Mouse (Mus musculus) kidney, postnatal 4 days (tissue): ENCODE data around the gene AI481877.

Source experiments
- DNase-seq, 2 experiments: peaks; one replicate each; pipeline ENCODE4 v3.0.0; 2021; ENCODE audit warnings: mixed read lengths in 2 of 2

The AI481877 gene

DNA sequence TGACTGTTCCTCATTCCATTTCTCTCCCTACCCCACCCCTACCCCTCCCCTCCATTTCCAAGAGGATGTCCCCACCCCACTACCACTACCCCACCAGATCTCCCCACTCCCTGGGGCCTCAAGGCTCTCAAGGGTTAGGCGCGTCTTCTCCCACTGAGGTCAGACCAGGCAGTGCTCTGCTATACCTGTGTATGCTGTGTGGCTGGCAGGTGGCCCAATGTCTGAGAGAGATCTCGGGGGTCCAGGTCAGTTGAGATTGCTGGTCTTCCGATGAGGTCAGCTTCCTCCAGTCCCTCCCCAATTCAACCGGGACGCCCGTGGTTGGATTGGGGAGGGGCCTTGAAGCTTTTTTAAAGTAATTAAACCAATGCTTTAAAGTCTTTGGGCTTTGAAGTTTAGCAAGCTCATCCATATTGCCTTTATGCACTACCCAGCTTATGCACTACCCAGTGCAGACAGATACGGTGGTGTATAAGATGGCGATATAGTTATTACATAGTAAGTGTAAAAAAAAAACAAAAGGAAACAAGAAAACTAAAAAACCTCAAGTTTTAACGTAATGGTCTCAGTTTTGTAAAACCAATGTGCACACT lies 104.4 kb downstream of the AI481877 start:
- peak; percentile 10 to 18 for DNase-seq

DNA sequence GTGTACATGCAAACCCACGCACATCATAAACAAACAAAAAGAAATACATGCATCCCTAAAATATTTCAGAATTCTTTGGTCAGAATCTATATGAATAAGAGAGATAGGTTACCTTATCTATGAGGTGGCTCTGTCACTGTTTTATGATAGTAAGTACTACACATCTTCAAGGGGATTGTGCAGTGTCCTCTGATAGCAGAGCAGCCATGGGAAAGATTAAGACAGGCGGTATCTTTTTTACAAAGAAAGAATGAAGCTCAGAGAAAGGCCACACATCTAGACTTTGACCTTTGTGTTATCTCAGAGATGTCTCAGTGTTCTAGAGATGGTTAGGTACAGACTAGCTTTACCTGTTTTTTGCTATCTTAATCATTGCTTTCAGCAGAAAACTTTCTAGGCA lies 121.9 kb downstream of the AI481877 start:
- no peak for DNase-seq

GRCm38 (mm10) chr4:59015181-59015580 lies 123.6 kb downstream of the AI481877 start:
- no peak for DNase-seq

DNA sequence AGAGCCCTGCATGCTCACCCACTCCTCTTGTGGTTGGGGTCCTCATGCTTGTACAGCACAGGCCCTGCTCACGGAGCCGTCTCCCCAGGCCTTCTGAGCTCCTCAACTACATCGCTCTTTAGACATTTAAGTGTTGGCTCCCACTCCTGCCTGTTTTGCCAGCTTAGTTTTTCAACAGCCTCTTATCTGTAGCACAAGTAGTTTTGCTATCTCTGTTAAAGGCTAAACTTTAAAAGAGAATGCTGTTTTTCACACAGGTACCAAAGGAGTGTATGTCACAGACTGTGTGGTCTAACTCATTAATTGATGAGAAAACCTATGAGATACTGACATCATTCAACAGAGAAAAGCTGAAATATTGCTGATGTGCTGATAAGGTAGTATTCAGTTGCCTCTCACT lies 127.3 kb downstream of the AI481877 start:
- DNase-seq, result no peak

- no peak for DNase-seq
Observed at GRCm38 (mm10) chr4:59009696-59010095, 129.1 kb downstream of the AI481877 start.

DNA sequence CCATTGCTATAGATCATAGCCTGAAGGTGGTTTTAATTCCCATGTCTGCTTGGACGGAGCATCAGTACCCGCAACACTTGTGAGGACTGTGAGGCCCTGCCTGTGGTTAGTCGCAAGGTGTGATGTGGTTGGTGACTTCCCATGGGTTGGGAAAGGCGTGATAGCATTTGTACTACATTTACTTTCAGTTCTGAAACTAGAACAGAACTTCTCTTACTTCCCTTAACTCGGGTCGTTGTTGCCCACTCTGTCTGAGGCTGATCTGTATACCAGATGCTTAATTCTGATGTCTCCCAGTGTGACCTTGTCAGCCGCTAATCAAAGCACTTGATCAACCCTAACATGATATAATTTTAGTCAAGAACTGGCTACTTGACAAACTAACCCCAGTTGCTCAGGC lies 129.6 kb downstream of the AI481877 start:
- no peak for DNase-seq

GRCm38 (mm10) chr4:59007974-59008373 lies 130.8 kb downstream of the AI481877 start:
- no peak for DNase-seq

DNA sequence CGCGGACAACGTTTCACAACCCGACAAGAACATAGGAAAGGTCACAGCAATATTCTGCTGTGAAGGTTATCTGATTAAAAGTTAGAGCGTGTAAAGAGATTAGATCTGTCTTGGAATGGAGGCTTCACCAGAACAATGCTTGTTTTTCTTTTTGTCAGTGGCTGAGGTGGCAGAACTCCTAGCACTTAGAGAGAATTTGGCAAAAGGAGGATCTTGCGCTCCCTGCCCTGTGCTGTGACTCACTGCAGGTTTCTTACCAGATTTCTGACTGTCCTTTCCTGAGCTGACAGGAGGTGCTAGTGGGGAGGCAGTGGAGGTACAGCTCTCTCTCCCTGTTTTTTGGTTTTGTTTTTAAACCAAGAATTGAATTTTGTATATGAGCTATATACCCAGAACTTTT lies 131.8 kb downstream of the AI481877 start:
- no peak for DNase-seq

DNA sequence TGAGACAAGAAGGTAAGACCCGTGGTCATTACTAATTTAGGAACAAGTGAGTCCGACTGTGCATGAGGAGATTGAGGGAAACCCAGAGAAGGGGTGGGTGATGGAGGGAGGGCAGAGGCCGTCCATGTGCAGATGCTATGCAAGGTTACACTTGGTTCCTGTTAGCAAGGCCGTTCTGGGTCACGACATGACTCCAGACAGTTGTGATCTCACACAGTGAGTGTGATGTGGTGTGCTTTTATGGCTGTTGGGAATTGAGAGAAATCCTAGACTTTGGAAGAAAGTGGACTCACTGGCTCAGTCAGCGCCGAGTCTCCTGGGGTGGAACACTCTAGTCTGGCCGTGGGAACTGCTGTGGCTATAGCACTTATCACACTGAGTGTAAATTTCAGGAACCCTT lies 132.6 kb downstream of the AI481877 start:
- DNase-seq, result no peak

GRCm38 (mm10) chr4:59003806-59004200 lies 135.0 kb downstream of the AI481877 start:
- no peak for DNase-seq

DNA sequence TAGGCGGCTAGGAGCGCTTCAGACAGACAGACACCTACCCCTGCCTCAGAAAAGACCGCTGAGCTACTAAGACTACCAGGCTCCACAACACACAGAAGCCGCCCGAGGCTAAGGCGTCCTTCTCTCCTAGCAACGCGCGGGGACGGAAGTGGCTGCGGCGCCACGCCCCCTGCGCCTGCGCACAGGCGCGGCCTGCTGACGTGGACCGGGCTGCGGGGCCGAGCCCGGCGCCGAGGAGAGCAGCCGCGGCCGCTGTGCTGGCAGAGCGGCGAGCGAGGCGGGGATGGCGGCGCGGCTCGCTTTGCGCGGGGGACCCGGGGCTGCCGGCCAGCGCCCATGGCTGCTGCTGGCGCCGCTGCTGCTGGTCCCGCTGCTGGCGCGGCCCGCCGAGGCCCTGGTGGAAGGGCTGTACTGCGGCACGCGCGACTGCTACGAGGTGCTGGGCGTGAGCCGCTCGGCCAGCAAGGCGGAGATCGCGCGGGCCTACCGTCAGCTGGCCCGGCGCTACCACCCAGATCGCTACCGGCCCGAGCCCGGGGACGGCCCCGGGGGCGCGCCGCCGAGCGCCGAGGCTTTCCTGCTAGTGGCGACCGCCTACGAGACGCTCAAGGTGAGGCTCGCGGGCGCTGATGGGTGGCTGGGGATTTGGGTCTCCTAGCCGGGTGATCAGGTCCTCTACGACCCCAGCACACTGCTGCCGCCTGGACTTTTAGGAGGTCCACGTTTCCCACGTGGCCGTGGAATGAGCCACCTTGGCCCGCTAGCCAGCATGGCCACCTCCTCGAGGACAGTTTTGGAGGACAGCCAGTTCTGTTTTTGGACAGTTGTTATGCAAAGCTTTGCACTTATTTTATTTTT lies 135.6 kb downstream of the AI481877 start, which contains the start of gene Gm20503:
Gene Gm20503 (plus strand): TSS at position 263 of the 858 bp plus-strand sequence.
- DNase-seq, result peak; percentile 92 to 96

GRCm38 (mm10) chr4:59000614-59001013 lies 138.2 kb downstream of the AI481877 start:
- peak; percentile 19 to 48 for DNase-seq

GRCm38 (mm10) chr4:58999686-59000085 lies 139.1 kb downstream of the AI481877 start:
- DNase-seq, result peak; percentile 85 to 87

DNA sequence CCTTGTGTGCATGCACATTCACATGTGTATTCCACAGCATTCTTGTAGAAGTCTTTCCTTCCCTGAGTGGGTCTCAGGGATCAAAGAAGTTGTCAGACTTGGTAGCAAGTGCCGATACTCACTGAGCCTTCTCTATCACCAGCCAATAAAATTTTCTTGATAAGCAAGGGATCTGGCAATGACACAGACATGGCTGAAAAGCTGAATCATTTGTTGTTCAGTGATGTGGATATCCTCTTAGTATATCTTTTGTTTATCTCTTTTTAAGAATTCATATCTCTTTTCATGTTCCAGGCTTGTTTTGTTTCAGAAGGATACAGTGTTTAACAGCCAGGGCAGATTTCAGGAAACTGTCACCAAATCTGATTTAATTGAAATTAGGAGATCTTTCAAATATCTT lies 140.1 kb downstream of the AI481877 start:
- no peak for DNase-seq

GRCm38 (mm10) chr4:58997081-58997480 lies 141.7 kb downstream of the AI481877 start:
- peak; percentile 45 to 69 for DNase-seq

GRCm38 (mm10) chr4:58995251-58995693 lies 143.5 kb downstream of the AI481877 start:
- peak; percentile 42 to 60 for DNase-seq

GRCm38 (mm10) chr4:58994762-58995161 lies 144.0 kb downstream of the AI481877 start, which contains the start of gene Dnajc25:
Gene Dnajc25, plus strand, starts transcription at chr4:58995062.
- DNase-seq, result no peak
